Mouse (Mus musculus) thymus, postnatal 36 days (tissue): ENCODE data around the gene Gpr155.

Experiments used
- DNase-seq, 2 experiments: peaks; one replicate each; pipeline ENCODE4 v3.0.0; 2022; ENCODE audit warnings: mixed read lengths in 2 of 2

Gpr155 gene

GRCm38 (mm10) chr2:73317426-73317825 lies 68.9 kb downstream of the Gpr155 start:
- no peak for DNase-seq

GRCm38 (mm10) chr2:73314311-73314710 lies 72.1 kb downstream of the Gpr155 start:
- DNase-seq, result no peak

GRCm38 (mm10) chr2:73313117-73313501 lies 73.3 kb downstream of the Gpr155 start:
- DNase-seq, result peak; percentile 15 to 23

- peak; percentile 92 to 97 for DNase-seq
These were observed 73.9 kb downstream of the Gpr155 start, which contains the start of the genes Scrn3 and Cir1 for GRCm38 (mm10) chr2:73312152-73313116. Gene Scrn3, plus strand, starts transcription at chr2:73312601. Gene Cir1, minus strand, starts transcription at chr2:73312701.

GRCm38 (mm10) chr2:73306006-73306405 lies 80.4 kb downstream of the Gpr155 start:
- no peak for DNase-seq

- DNase-seq, result no peak
These were observed 81.9 kb downstream of the Gpr155 start for GRCm38 (mm10) chr2:73304506-73304905.

GRCm38 (mm10) chr2:73302722-73303121 lies 83.7 kb downstream of the Gpr155 start:
- no peak for DNase-seq

GRCm38 (mm10) chr2:73301979-73302378 lies 84.4 kb downstream of the Gpr155 start:
- no peak for DNase-seq

- no peak for DNase-seq
These were observed 87.5 kb downstream of the Gpr155 start for GRCm38 (mm10) chr2:73298841-73299240.

GRCm38 (mm10) chr2:73298154-73298553 lies 88.2 kb downstream of the Gpr155 start:
- no peak for DNase-seq

GRCm38 (mm10) chr2:73295023-73295422 lies 91.3 kb downstream of the Gpr155 start:
- no peak for DNase-seq
